Mouse (Mus musculus) neural tube, embryonic 13.5 days (tissue): ENCODE data around the gene En1. TPM values are rescaled to one million over a fixed set of nuclear protein-coding genes. Genes with fewer than 3 reads are reported as not detected.

ENCODE experiments used
- ATAC-seq: fragments of 200-750 bp; cut with Nextera tagmentation; 2 replicates; pipeline ENCODE4 v1.8.0; 2017; ENCODE audit warnings: low read depth, mild to moderate bottlenecking, moderate TSS enrichment, moderate library complexity
- H3K27ac ChIP-seq: fragments of 300-500 bp; sonication (generic); replicated peaks from 2 replicates; pipeline ENCODE4 v1.5.1; 2015; ENCODE audit warnings: moderate library complexity, mild to moderate bottlenecking, inconsistent platforms
- H3K27me3 ChIP-seq: fragments of 300-500 bp; sonication (generic); 2 replicates; pipeline ENCODE4 v1.6.1; 2015; ENCODE audit warnings: mild to moderate bottlenecking, inconsistent platforms
- H3K36me3 ChIP-seq: fragments of 300-500 bp; sonication (generic); 2 replicates; pipeline ENCODE4 v1.6.1; 2015; ENCODE audit warnings: mild to moderate bottlenecking, inconsistent platforms
- H3K4me1 ChIP-seq: fragments of 300-500 bp; sonication (generic); replicated peaks from 2 replicates; pipeline ENCODE4 v1.6.1; 2015; ENCODE audit warnings: inconsistent platforms
- H3K4me2 ChIP-seq: fragments of 300-500 bp; sonication (generic); 2 replicates; pipeline ENCODE4 v1.6.1; 2015; ENCODE audit warnings: inconsistent platforms, mild to moderate bottlenecking, moderate library complexity
- H3K4me3 ChIP-seq: fragments of 300-500 bp; sonication (generic); 2 replicates; pipeline ENCODE4 v1.5.1; 2015; ENCODE audit warnings: mild to moderate bottlenecking, inconsistent platforms
- H3K9ac ChIP-seq: fragments of 300-500 bp; sonication (generic); 2 replicates; pipeline ENCODE4 v1.6.1; 2015; ENCODE audit warnings: moderate library complexity, mild to moderate bottlenecking, inconsistent platforms
- H3K9me3 ChIP-seq: fragments of 300-500 bp; sonication (generic); 2 replicates; pipeline ENCODE4 v1.6.1; 2016; ENCODE audit warnings: inconsistent platforms
- WGBS: fragments of 180-500 bp; shearing (Covaris S2); methylation state at CpG from one replicate; pipeline ENCODE4 v1.1.7; 2015; 5-methylcytosine and 5-hydroxymethylcytosine counted together
- polyA plus RNA-seq: library from polyadenylated mRNA; unstranded; fragments of >200 nt; fragmentation: Nextera tagmentation; extraction: Ambion mirVana; gene quantifications from 2 replicates; pipeline ENCODE4 v1.2.1, GENCODE M21; 2015

En1 gene
- polyA plus RNA-seq, 1 experiment from 2014 or later, result 1.4 TPM

- Histone ChIP-seq H3K9ac (no peak overlapping the region), H3K4me2 (no peak overlapping the region), H3K27ac (no peak overlapping the region), H3K4me3 (no peak overlapping the region), H3K36me3 (no peaks in the 10 kb centered on the region), H3K4me1 (peaks cover 4% of the 10 kb centered on the region; the same call in 1 of the 2 replicates), H3K27me3 (peaks cover 96% of the 10 kb centered on the region), H3K9me3 (no peaks in the 10 kb centered on the region)
- no peak for ATAC-seq
- WGBS, result 1% methylated on average over 8 of the region's 8 CpGs
These were observed 7.6 kb upstream of the En1 start for GRCm38 (mm10) chr1:120594603-120595002.

- 1% methylated on average over 17 of the region's 17 CpGs for WGBS
- H3K27ac ChIP-seq, result no peak overlapping the region
- 0 out of 2 replicates have a peak overlapping the region, but pooled peaks have one; percentile 34 for H3K4me2 ChIP-seq
- no peak for ATAC-seq
- no peak overlapping the region for H3K9ac ChIP-seq
- H3K4me3 ChIP-seq, result no peak overlapping the region
- peaks cover 4% of the 10 kb centered on the region; the same call in 1 of the 2 replicates for H3K4me1 ChIP-seq
- H3K27me3 ChIP-seq, result peaks cover 99% of the 10 kb centered on the region
- no peaks in the 10 kb centered on the region for H3K9me3 ChIP-seq
- H3K36me3 ChIP-seq, result no peaks in the 10 kb centered on the region
These were observed 6.6 kb upstream of the En1 start for GRCm38 (mm10) chr1:120595471-120596240.

- H3K4me2 ChIP-seq, result peak overlapping the region; percentile 34
- no peak for ATAC-seq
- H3K9me3 ChIP-seq, result no peaks in the 10 kb centered on the region
- peaks cover 99% of the 10 kb centered on the region for H3K27me3 ChIP-seq
- no peak overlapping the region for H3K27ac ChIP-seq
- peaks cover 4% of the 10 kb centered on the region; the same call in 1 of the 2 replicates for H3K4me1 ChIP-seq
- H3K36me3 ChIP-seq, result no peaks in the 10 kb centered on the region
- H3K9ac ChIP-seq, result no peak overlapping the region
- WGBS, result under 1% methylated on average over 21 of the region's 21 CpGs
- H3K4me3 ChIP-seq, result peak overlapping the region; percentile 16
These were observed 5.9 kb upstream of the En1 start for GRCm38 (mm10) chr1:120596319-120596718.

GRCm38 (mm10) chr1:120596784-120597183, 5.4 kb upstream of the En1 start:
- Histone ChIP-seq H3K4me2 (peak overlapping the region; percentile 34), H3K27ac (no peak overlapping the region)
- no peak for ATAC-seq

GRCm38 (mm10) chr1:120597271-120597670, 4.9 kb upstream of the En1 start:
- Histone ChIP-seq H3K27ac (no peak overlapping the region), H3K4me2 (peak overlapping the region; percentile 34; the same call in 1 of the 2 replicates), H3K36me3 (no peaks in the 10 kb centered on the region), H3K27me3 (peaks cover 100% of the 10 kb centered on the region), H3K9ac (no peak overlapping the region), H3K4me3 (peak overlapping the region; percentile 16; the same call in 1 of the 2 replicates), H3K4me1 (peaks cover 9% of the 10 kb centered on the region), H3K9me3 (no peaks in the 10 kb centered on the region)
- no peak for ATAC-seq
- WGBS, result 0% methylated on average over 11 of the region's 11 CpGs

More at GRCm38 (mm10) chr1:120596784-120597183, 5.4 kb upstream of the En1 start:
- 1% methylated on average over 19 of the region's 19 CpGs for WGBS
- Histone ChIP-seq H3K4me3 (peak overlapping the region; percentile 16), H3K36me3 (no peaks in the 10 kb centered on the region), H3K4me1 (peaks cover 4% of the 10 kb centered on the region), H3K9ac (no peak overlapping the region), H3K27me3 (peaks cover 100% of the 10 kb centered on the region), H3K9me3 (no peaks in the 10 kb centered on the region)

- Histone ChIP-seq H3K36me3 (no peaks in the 10 kb centered on the region), H3K4me2 (no peak overlapping the region), H3K9me3 (no peaks in the 10 kb centered on the region), H3K27ac (no peak overlapping the region), H3K4me1 (peaks cover 19% of the 10 kb centered on the region), H3K9ac (no peak overlapping the region), H3K27me3 (peaks cover 98% of the 10 kb centered on the region), H3K4me3 (no peak overlapping the region)
- WGBS, result under 1% methylated on average over 16 of the region's 16 CpGs
- no peak for ATAC-seq
These were observed 3.9 kb upstream of the En1 start for GRCm38 (mm10) chr1:120598196-120598940.

- Histone ChIP-seq H3K36me3 (no peaks in the 10 kb centered on the region), H3K4me1 (peaks cover 21% of the 10 kb centered on the region), H3K9ac (no peak overlapping the region), H3K4me2 (peak overlapping the region; percentile 29), H3K4me3 (0 out of 2 replicates have a peak overlapping the region, but pooled peaks have one; percentile 3), H3K9me3 (no peaks in the 10 kb centered on the region), H3K27ac (peak overlapping the region; percentile 28; the same call in 1 of the 2 replicates), H3K27me3 (peaks cover 98% of the 10 kb centered on the region)
- ATAC-seq, result no peak
- under 1% methylated on average over 25 of the region's 25 CpGs for WGBS
These were observed 2.7 kb upstream of the En1 start for GRCm38 (mm10) chr1:120599321-120600148.

GRCm38 (mm10) chr1:120600149-120600445, 2.1 kb upstream of the En1 start:
- WGBS, result under 1% methylated on average over 25 of the region's 25 CpGs
- H3K9ac ChIP-seq, result no peak overlapping the region
- H3K9me3 ChIP-seq, result no peaks in the 10 kb centered on the region
- H3K4me2 ChIP-seq, result peak overlapping the region; percentile 7; the same call in 1 of the 2 replicates
- peak; percentile 46; the same call in 1 of the 2 replicates for ATAC-seq
- no peak overlapping the region for H3K27ac ChIP-seq
- H3K36me3 ChIP-seq, result no peaks in the 10 kb centered on the region
- peaks cover 98% of the 10 kb centered on the region for H3K27me3 ChIP-seq
- H3K4me3 ChIP-seq, result no peak overlapping the region
- peaks cover 21% of the 10 kb centered on the region for H3K4me1 ChIP-seq

- H3K27ac ChIP-seq, result no peak overlapping the region
- 1% methylated on average over 19 of the region's 19 CpGs for WGBS
- H3K36me3 ChIP-seq, result no peaks in the 10 kb centered on the region
- no peak overlapping the region for H3K4me3 ChIP-seq
- no peak for ATAC-seq
- H3K9ac ChIP-seq, result no peak overlapping the region
- no peaks in the 10 kb centered on the region for H3K9me3 ChIP-seq
- peak overlapping the region; percentile 7; the same call in 1 of the 2 replicates for H3K4me2 ChIP-seq
- H3K4me1 ChIP-seq, result peaks cover 21% of the 10 kb centered on the region
- peaks cover 98% of the 10 kb centered on the region for H3K27me3 ChIP-seq
These were observed 1.5 kb upstream of the En1 start for GRCm38 (mm10) chr1:120600516-120601252.

GRCm38 (mm10) chr1:120601253-120601836, 873 bp upstream of the En1 start:
- no peaks in the 10 kb centered on the region for H3K36me3 ChIP-seq
- no peak for ATAC-seq
- 0 out of 2 replicates have a peak overlapping the region, but pooled peaks have one; percentile 7 for H3K4me2 ChIP-seq
- H3K27me3 ChIP-seq, result peaks cover 98% of the 10 kb centered on the region
- under 1% methylated on average over 16 of the region's 16 CpGs for WGBS
- no peaks in the 10 kb centered on the region for H3K9me3 ChIP-seq
- H3K4me1 ChIP-seq, result peaks cover 19% of the 10 kb centered on the region
- no peak overlapping the region for H3K27ac ChIP-seq
- no peak overlapping the region for H3K9ac ChIP-seq
- no peak overlapping the region for H3K4me3 ChIP-seq
